Mouse (Mus musculus) stomach, embryonic 16.5 days (tissue): ENCODE data around the gene Alg13. TPM values are rescaled to one million over a fixed set of nuclear protein-coding genes. Genes with fewer than 3 reads are reported as not detected.

Experiments
- ATAC-seq: fragments of 200-750 bp; cut with Nextera tagmentation; 2 replicates; pipeline ENCODE4 v1.8.0; 2017; ENCODE audit warnings: moderate number of reproducible peaks, moderate TSS enrichment; ENCODE audit not compliant: insufficient read depth, low FRiP score
- H3K27ac ChIP-seq: fragments of 300-500 bp; sonication (generic); 2 replicates; pipeline ENCODE4 v1.5.1; 2014; ENCODE audit warnings: low read length
- H3K27me3 ChIP-seq: fragments of 300-500 bp; sonication (generic); 2 replicates; pipeline ENCODE4 v1.6.1; 2014; ENCODE audit warnings: low read length, control low read depth, mixed read lengths; ENCODE audit not compliant: control insufficient read depth, insufficient read depth
- H3K36me3 ChIP-seq: fragments of 300-500 bp; sonication (generic); 2 replicates; pipeline ENCODE4 v1.6.1; 2014; ENCODE audit warnings: low read length; ENCODE audit not compliant: control insufficient read depth, insufficient read depth
- H3K4me1 ChIP-seq: fragments of 300-500 bp; sonication (generic); 2 replicates; pipeline ENCODE4 v1.6.1; 2014; ENCODE audit warnings: low read length, control low read depth, mixed read lengths; ENCODE audit not compliant: control insufficient read depth, insufficient read depth
- H3K4me2 ChIP-seq: fragments of 300-500 bp; sonication (generic); 2 replicates; pipeline ENCODE4 v1.6.1; 2014; ENCODE audit warnings: low read depth, low read length, mixed read lengths
- H3K4me3 ChIP-seq: fragments of 300-500 bp; sonication (generic); replicated peaks from 2 replicates; pipeline ENCODE4 v1.5.1; 2014; ENCODE audit warnings: mild to moderate bottlenecking, low read length
- H3K9ac ChIP-seq: fragments of 300-500 bp; sonication (generic); 2 replicates; pipeline ENCODE4 v1.6.1; 2014; ENCODE audit warnings: low read length
- H3K9me3 ChIP-seq: fragments of 300-500 bp; sonication (generic); replicated peaks from 2 replicates; pipeline ENCODE4 v1.6.1; 2016; ENCODE audit warnings: low read length, control low read depth; ENCODE audit not compliant: control insufficient read depth
- WGBS: fragments of 180-500 bp; shearing (Covaris S2); extraction: QIAGEN DNeasy Blood & Tissue Kit; methylation state at CpG from one replicate; pipeline ENCODE4 v1.1.7; 2014; 5-methylcytosine and 5-hydroxymethylcytosine counted together
- microRNA-seq: library from miRNA; unstranded; fragments of <30 nt; microRNA quantifications from one replicate; pipeline ENCODE4, GENCODE M21; 2016
- polyA plus RNA-seq: library from polyadenylated mRNA; unstranded; fragments of >200 nt; fragmentation: Nextera tagmentation; extraction: Ambion mirVana; gene quantifications from 2 replicates; pipeline ENCODE4 v1.2.1, GENCODE M21; 2015

Alg13 gene
- polyA plus RNA-seq, 1 experiment from 2014 or later = 15.5 TPM

DNA sequence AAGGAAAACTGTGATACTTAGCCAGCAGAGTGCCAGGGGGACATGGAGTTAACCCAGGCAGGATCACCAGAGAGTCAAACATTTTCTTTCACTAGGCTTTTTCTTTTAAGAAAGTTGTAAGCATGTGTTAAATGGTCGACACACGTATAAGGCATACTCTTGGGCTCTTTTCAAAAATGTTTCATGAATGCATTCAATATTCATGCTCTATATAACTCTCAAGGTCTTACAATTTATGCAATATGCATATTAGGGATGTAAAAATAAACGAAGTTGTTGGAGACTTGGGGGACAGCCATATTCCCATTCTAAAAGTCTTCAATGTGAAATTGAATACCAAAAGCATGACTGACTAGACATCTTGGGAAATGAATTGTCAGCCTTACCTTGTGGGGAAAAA is 106.2 kb downstream of the Alg13 start:
- 74% methylated on average over 3 of the region's 3 CpGs for WGBS

More for the DNA sequence above, 106.2 kb downstream of the Alg13 start:
- Histone ChIP-seq H3K9me3 (no peaks in the 10 kb centered on the region), H3K27me3 (no peaks in the 10 kb centered on the region), H3K36me3 (no peaks in the 10 kb centered on the region), H3K4me3 (no peak overlapping the region), H3K27ac (no peak overlapping the region), H3K4me2 (no peak overlapping the region), H3K9ac (no peak overlapping the region), H3K4me1 (no peaks in the 10 kb centered on the region)
- ATAC-seq = no peak

Small RNA genes lying within 50 kb of the gene (microRNA-seq; reads per million reads assigned to microRNA genes)
- gene Mir680-2 = not detected

Other genes with a start within 250 kb of the Alg13 start
- 0.91 and 1.3 TPM in 2 replicates for gene A730046J19Rik, start 164.1 kb upstream of the Alg13 start, polyA plus RNA-seq
- 0.06 TPM in 1 of 2 replicates, not detected in the other for gene Trpc5os, start 138.8 kb downstream of the Alg13 start, polyA plus RNA-seq